Mouse (Mus musculus): ENCODE results near the gene Gpr19. TPM values are rescaled to one million over a fixed set of nuclear protein-coding genes. Genes with fewer than 3 reads are reported as not detected.

Gpr19 gene
- polyA plus RNA-seq, 1 experiment from 2014 or later: 4.6 TPM

- WGBS (ENCODE audit: insufficient replicate concordance): 37% methylated on average over 15 of the region's 15 CpGs
These were observed 1.6 kb downstream of the Gpr19 start for GRCm38 (mm10) chr6:134896570-134897436.

GRCm38 (mm10) chr6:134890436-134890835, 7.9 kb downstream of the Gpr19 start:
- Histone ChIP-seq H3K27ac (ENCODE audit: low read depth) (no peak overlapping the region), H3K4me2 (ENCODE audit: low read depth, low read length) (no peak overlapping the region), H3K36me3 (replicated peaks; ENCODE audit: insufficient read depth, low read length) (no peaks in the 10 kb centered on the region), H3K27me3 (ENCODE audit: insufficient read depth, low read length) (no peaks in the 10 kb centered on the region), H3K4me1 (ENCODE audit: insufficient read depth) (no peaks in the 10 kb centered on the region), H3K4me3 (ENCODE audit: low read depth, low read length) (no peak overlapping the region), H3K9me3 (ENCODE audit: low read length) (no peaks in the 10 kb centered on the region), H3K9ac (replicated peaks) (no peak overlapping the region)
- 82% methylated on average over 7 of the region's 7 CpGs for WGBS (ENCODE audit: insufficient replicate concordance)
- ATAC-seq (no peak), DNase-seq (no peak)
- TF ChIP-seq CTCF (IDR thresholded peaks at IDR 0.05; ENCODE audit: low read depth): no peak
- TF ChIP-seq EP300 (IDR thresholded peaks at IDR 0.05; ENCODE audit: low read depth): no peak

More at GRCm38 (mm10) chr6:134896570-134897436, 1.6 kb downstream of the Gpr19 start:
- no peaks in the 10 kb centered on the region for H3K27me3 ChIP-seq (ENCODE audit: insufficient read depth, low read length)
- ATAC-seq (no peak), DNase-seq (no peak)
- H3K9ac ChIP-seq (replicated peaks): peak overlapping the region; percentile 78
- no peaks in the 10 kb centered on the region for H3K9me3 ChIP-seq (ENCODE audit: low read length)
- TF ChIP-seq EP300 (IDR thresholded peaks at IDR 0.05; ENCODE audit: low read depth): no peak
- TF ChIP-seq CTCF (IDR thresholded peaks at IDR 0.05; ENCODE audit: low read depth): no peak
- no peaks in the 10 kb centered on the region for H3K36me3 ChIP-seq (replicated peaks; ENCODE audit: insufficient read depth, low read length)
- peak overlapping the region; percentile 92 for H3K4me2 ChIP-seq (ENCODE audit: low read depth, low read length)
- H3K4me3 ChIP-seq (ENCODE audit: low read depth, low read length): peak overlapping the region; percentile 62
- H3K27ac ChIP-seq (ENCODE audit: low read depth): peak overlapping the region; percentile 100
- peaks cover 19% of the 10 kb centered on the region for H3K4me1 ChIP-seq (ENCODE audit: insufficient read depth)

GRCm38 (mm10) chr6:134889763-134890162, 8.6 kb downstream of the Gpr19 start:
- 67% methylated on average over 1 of the region's 1 CpGs for WGBS (ENCODE audit: insufficient replicate concordance)
- Histone ChIP-seq H3K27me3 (ENCODE audit: insufficient read depth, low read length) (no peaks in the 10 kb centered on the region), H3K4me2 (ENCODE audit: low read depth, low read length) (no peak overlapping the region), H3K4me3 (ENCODE audit: low read depth, low read length) (no peak overlapping the region), H3K9me3 (ENCODE audit: low read length) (no peaks in the 10 kb centered on the region), H3K27ac (ENCODE audit: low read depth) (no peak overlapping the region), H3K4me1 (ENCODE audit: insufficient read depth) (no peaks in the 10 kb centered on the region), H3K9ac (replicated peaks) (no peak overlapping the region), H3K36me3 (replicated peaks; ENCODE audit: insufficient read depth, low read length) (no peaks in the 10 kb centered on the region)
- DNase-seq (no peak), ATAC-seq (no peak)
- TF ChIP-seq EP300 (IDR thresholded peaks at IDR 0.05; ENCODE audit: low read depth): no peak
- no peak for TF ChIP-seq CTCF (IDR thresholded peaks at IDR 0.05; ENCODE audit: low read depth)

- Histone ChIP-seq H3K27ac (ENCODE audit: low read depth) (no peak overlapping the region), H3K4me3 (ENCODE audit: low read depth, low read length) (no peak overlapping the region), H3K9ac (replicated peaks) (no peak overlapping the region), H3K4me2 (ENCODE audit: low read depth, low read length) (no peak overlapping the region), H3K4me1 (ENCODE audit: insufficient read depth) (no peaks in the 10 kb centered on the region), H3K27me3 (ENCODE audit: insufficient read depth, low read length) (no peaks in the 10 kb centered on the region), H3K9me3 (ENCODE audit: low read length) (no peaks in the 10 kb centered on the region), H3K36me3 (replicated peaks; ENCODE audit: insufficient read depth, low read length) (no peaks in the 10 kb centered on the region)
- no peak for TF ChIP-seq EP300 (IDR thresholded peaks at IDR 0.05; ENCODE audit: low read depth)
- no peak for TF ChIP-seq CTCF (IDR thresholded peaks at IDR 0.05; ENCODE audit: low read depth)
- ATAC-seq (no peak), DNase-seq (no peak)
- 25% methylated on average over 4 of the region's 4 CpGs for WGBS (ENCODE audit: insufficient replicate concordance)
These were observed 9.8 kb downstream of the Gpr19 start for GRCm38 (mm10) chr6:134888563-134889017.

GRCm38 (mm10) chr6:134887711-134888449, 10.5 kb downstream of the Gpr19 start:
- DNase-seq: no peak
- TF ChIP-seq CTCF (IDR thresholded peaks at IDR 0.05; ENCODE audit: low read depth) (no peak), EP300 (IDR thresholded peaks at IDR 0.05; ENCODE audit: low read depth) (no peak)
- no peak overlapping the region for H3K9ac ChIP-seq (replicated peaks)
- no peaks in the 10 kb centered on the region for H3K36me3 ChIP-seq (replicated peaks; ENCODE audit: insufficient read depth, low read length)
- H3K4me2 ChIP-seq (ENCODE audit: low read depth, low read length): no peak overlapping the region
- no peaks in the 10 kb centered on the region for H3K4me1 ChIP-seq (ENCODE audit: insufficient read depth)
- no peaks in the 10 kb centered on the region for H3K27me3 ChIP-seq (ENCODE audit: insufficient read depth, low read length)
- ATAC-seq: no peak
- H3K4me3 ChIP-seq (ENCODE audit: low read depth, low read length): no peak overlapping the region
- no peaks in the 10 kb centered on the region for H3K9me3 ChIP-seq (ENCODE audit: low read length)
- 22% methylated on average over 10 of the region's 10 CpGs for WGBS (ENCODE audit: insufficient replicate concordance)
- H3K27ac ChIP-seq (ENCODE audit: low read depth): no peak overlapping the region

- Histone ChIP-seq H3K27ac (ENCODE audit: low read depth) (no peak overlapping the region), H3K4me2 (ENCODE audit: low read depth, low read length) (no peak overlapping the region), H3K27me3 (ENCODE audit: insufficient read depth, low read length) (no peaks in the 10 kb centered on the region), H3K9me3 (ENCODE audit: low read length) (no peaks in the 10 kb centered on the region), H3K36me3 (replicated peaks; ENCODE audit: insufficient read depth, low read length) (no peaks in the 10 kb centered on the region), H3K9ac (replicated peaks) (no peak overlapping the region), H3K4me3 (ENCODE audit: low read depth, low read length) (no peak overlapping the region), H3K4me1 (ENCODE audit: insufficient read depth) (no peaks in the 10 kb centered on the region)
- 64% methylated on average over 5 of the region's 5 CpGs for WGBS (ENCODE audit: insufficient replicate concordance)
- no peak for ATAC-seq
- no peak for DNase-seq
- TF ChIP-seq CTCF (IDR thresholded peaks at IDR 0.05; ENCODE audit: low read depth): no peak
- TF ChIP-seq EP300 (IDR thresholded peaks at IDR 0.05; ENCODE audit: low read depth): no peak
These were observed 11.4 kb downstream of the Gpr19 start for GRCm38 (mm10) chr6:134887008-134887407.

All from liver, postnatal 0 days (tissue).